Mouse (Mus musculus) spleen, postnatal 4 days (tissue): ENCODE measurements around the gene Gm21996.
"Not testable (repeated sequence)": the region's sequence is repeated elsewhere in the genome, so short reads cannot be mapped to it uniquely, and the experiment has no call there.

ENCODE experiments used
- DNase-seq, 2 experiments: peaks; one replicate each; pipeline ENCODE4 v3.0.0; 2022; ENCODE audit warnings: low spot score in 2 of 2

The Gm21996 gene

GRCm38 (mm10) chrY:89745432-89745831 is at the start of gene Gm21996:
Gene Gm21996, minus strand, starts transcription at chrY:89745532.
- DNase-seq, result not testable (repeated sequence)
